Mouse (Mus musculus): ENCODE data around the gene Foxp2.

The Foxp2 gene

DNA sequence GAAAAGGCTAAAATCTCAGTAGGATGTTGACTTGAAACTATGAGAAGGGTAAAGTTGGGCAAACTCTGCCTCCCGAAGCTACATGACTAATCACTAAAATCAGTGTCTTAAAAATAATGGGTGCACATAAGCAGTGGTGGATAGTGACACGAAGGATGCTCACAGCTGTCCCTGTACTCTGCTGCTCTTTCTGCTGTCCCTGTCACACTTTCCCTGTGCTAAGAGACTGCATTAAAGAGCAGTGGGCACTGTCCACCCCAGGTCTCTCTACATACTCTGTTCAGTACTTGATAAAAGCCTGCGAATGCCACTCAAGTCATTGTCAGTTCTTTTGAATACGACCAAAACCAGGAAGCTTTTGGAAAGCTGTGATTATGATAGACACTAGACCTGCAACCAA is 469.7 kb downstream of the Foxp2 start:
- no peak for DNase-seq (ENCODE audit: low spot score in 2 of 2)

- DNase-seq (ENCODE audit: low spot score in 2 of 2): no peak
Observed at GRCm38 (mm10) chr6:15373621-15374020, 472.5 kb downstream of the Foxp2 start.

- no peak for DNase-seq (ENCODE audit: low spot score in 2 of 2)
Observed at GRCm38 (mm10) chr6:15378261-15378660, 477.1 kb downstream of the Foxp2 start.

GRCm38 (mm10) chr6:15396462-15396861 is 495.3 kb downstream of the Foxp2 start:
- no peak for DNase-seq (ENCODE audit: low spot score in 2 of 2)

DNA sequence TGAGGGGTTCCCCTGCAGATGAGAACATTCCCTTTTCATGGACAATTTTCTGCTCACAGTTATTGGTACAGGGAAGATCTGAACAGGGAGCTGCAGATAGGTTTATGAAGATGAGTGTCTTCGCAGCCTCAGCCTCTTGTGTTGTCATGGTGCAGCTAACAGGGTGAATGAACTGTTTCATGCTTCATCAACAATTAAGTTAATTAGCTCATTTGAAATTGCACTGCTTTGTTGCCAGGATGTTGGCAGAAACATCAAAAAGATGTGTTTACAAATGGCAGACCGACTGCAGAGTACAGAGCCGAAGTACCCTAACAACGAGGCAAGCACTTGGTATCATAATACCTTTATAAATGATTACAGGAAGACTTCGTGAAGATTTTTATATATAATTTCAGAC is 496.3 kb downstream of the Foxp2 start:
- DNase-seq (ENCODE audit: low spot score in 2 of 2): no peak

DNA sequence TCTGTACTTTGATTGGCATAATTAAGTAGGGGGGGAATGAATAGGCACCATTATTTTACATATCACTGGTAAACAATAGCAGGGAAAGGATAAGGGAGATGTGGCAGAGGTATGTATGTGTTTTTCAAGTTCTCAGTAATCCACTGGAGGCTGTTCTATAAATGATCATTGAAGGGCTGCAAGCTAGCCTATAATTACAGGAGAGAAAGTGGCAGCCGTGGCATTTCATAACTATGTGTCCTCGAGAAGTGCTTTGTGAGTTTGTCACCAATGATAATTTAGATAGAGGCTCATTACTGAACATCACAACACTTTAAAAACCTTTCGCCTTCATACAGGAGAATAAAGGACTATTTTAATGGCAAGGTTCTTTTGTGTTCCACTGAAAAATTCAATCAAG is 500.0 kb downstream of the Foxp2 start:
- DNase-seq (ENCODE audit: low spot score in 2 of 2): no peak

DNA sequence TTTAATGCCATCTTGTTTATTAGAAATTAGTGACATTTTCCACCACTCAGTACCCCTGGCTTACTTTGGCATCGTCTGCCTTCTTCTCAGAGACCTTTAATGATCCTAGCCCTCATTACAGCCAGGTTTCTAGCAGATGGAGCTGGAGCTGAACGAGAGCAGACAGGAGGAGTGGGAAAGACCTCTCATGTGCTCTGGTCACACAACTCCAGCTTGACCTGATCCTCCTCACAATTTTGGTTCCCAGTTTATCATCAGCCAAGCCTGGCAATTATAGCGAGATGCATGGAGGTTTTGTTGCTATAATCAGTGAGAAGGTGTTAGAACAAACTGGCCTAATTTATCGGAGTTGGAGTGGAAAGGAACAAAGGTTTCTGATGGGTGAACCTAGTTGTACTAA is 500.9 kb downstream of the Foxp2 start:
- no peak for DNase-seq (ENCODE audit: low spot score in 2 of 2)

DNA sequence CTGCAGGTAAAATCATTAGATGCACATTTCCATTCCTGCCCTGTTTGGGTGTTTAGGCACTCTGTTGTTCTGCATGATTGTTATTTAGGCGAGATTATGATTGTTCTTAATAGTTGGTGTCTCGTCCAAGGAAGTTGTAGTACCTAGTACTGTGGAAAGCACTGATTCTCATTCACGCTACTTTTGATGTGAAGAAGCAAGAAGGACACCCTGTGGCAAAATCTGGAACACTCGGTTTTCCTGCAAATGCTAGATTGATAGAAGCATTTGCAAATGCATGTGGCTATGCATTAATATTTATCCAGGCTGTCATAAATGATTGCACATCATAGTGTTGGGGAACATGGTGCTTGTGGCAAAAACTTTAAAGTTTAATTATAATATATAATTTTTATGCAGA is 514.0 kb downstream of the Foxp2 start:
- no peak for DNase-seq (ENCODE audit: low spot score in 2 of 2)

DNA sequence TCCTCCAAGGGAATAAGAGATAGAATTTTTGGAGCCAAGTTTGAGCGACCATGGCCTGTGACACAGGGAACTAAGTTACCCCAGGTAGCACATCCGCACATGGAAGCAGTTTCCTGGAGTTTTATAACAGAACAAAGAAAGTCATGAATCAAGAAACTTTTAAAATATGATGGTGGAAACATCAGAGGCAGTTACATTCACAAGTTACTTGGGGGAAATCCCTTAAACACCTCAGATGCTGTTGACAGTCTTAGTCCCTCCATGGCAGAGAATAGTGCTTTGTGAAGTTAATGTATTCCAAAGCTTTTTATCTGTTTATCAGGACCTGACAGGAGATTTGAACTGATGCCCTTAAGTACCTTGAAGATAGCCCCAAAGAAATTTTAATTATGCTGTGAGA is 558.6 kb downstream of the Foxp2 start:
- DNase-seq (ENCODE audit: low spot score in 2 of 2): no peak

GRCm38 (mm10) chr6:15463390-15463789 is 562.2 kb downstream of the Foxp2 start:
- no peak for DNase-seq (ENCODE audit: low spot score in 2 of 2)

DNA sequence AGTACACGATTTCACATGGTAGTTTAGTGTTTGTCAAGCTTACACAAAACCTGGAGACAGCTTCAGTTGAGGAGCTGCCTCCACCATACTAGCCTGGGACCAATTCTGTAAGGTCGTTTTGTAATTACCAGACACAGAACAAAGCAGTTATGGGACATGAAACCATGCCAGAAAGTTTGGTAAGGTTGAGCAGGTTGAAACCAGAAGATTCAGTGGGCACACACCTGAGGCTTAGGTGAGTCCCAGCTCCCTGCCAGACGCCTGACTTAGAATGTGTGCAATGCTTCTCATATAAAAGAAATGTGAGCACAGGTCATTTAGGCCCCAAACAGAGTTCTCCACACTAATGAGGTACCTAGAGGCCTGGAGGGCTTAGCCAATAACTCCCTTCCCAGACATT is 564.3 kb downstream of the Foxp2 start:
- DNase-seq (ENCODE audit: low spot score in 2 of 2): no peak

GRCm38 (mm10) chr6:15466634-15467033 is 565.5 kb downstream of the Foxp2 start:
- DNase-seq (ENCODE audit: low spot score in 2 of 2): no peak

GRCm38 (mm10) chr6:15486909-15487308 is 585.8 kb downstream of the Foxp2 start:
- no peak for DNase-seq (ENCODE audit: low spot score in 2 of 2)
